Mouse (Mus musculus): ENCODE measurements around the gene Scaf4.

DNA sequence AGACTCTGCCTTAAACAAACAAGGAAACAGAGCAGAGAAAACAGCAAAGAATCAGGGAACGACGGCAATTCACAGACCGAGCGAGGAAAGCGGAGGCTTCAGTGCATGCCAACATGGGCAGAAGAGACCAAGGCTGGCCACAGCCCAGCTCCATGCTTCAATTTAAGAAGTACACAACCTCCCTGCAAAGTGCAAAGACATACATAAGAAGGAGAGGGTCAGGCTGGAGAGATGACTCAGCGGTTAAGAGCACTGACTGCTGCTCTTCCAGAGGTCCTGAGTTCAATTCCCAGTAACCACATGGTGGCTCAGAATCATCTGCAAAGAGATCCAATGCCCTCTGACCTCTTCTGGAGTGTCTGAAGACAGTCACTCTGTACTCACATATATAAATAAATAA is 100.2 kb downstream of the Scaf4 start:
- TF ChIP-seq CTCF (IDR thresholded peaks at IDR 0.05; ENCODE audit: insufficient read depth, low read length): no peak
- no peak for TF ChIP-seq POLR2A (IDR thresholded peaks at IDR 0.05; ENCODE audit: borderline replicate concordance, extremely low read depth, low read depth, low read length)
